Mouse (Mus musculus) liver, adult 2 months (tissue): ENCODE results near the gene Polr2f. TPM values are rescaled to one million over a fixed set of nuclear protein-coding genes. Genes with fewer than 3 reads are reported as not detected.

Experiments used
- DNase-seq: peaks from one replicate; pipeline ENCODE4 v3.0.0-alpha.2; 2011; ENCODE audit warnings: low read depth, low spot score; ENCODE audit errors: extremely low read depth
- H3K27ac ChIP-seq: fragments of 200-500 bp; replicated peaks from 2 replicates; pipeline ENCODE4 v1.5.1; 2012; ENCODE audit warnings: low read depth, mild to moderate bottlenecking, control low read depth, inconsistent platforms, low read length; ENCODE audit not compliant: insufficient read depth
- H3K27me3 ChIP-seq: fragments of 200-500 bp; 2 replicates; pipeline ENCODE4 v1.6.1; 2012; ENCODE audit warnings: mild to moderate bottlenecking, moderate library complexity, low read length, inconsistent platforms; ENCODE audit not compliant: control insufficient read depth, insufficient read depth
- H3K36me3 ChIP-seq: fragments of 200-500 bp; 2 replicates; pipeline ENCODE4 v1.6.1; 2012; ENCODE audit warnings: low read length, inconsistent platforms; ENCODE audit not compliant: control insufficient read depth, insufficient read depth
- H3K4me1 ChIP-seq: fragments of 200-500 bp; 2 replicates; pipeline ENCODE4 v1.6.1; 2011; ENCODE audit warnings: low read length; ENCODE audit not compliant: control insufficient read depth, insufficient read depth
- H3K4me3 ChIP-seq: fragments of 200-500 bp; 2 replicates; pipeline ENCODE4 v1.5.1; 2011; ENCODE audit warnings: low read depth, mild to moderate bottlenecking, control low read depth, low read length, moderate library complexity; ENCODE audit not compliant: insufficient read depth
- H3K79me2 ChIP-seq: fragments of 200-500 bp; 2 replicates; pipeline ENCODE4 v1.6.1; 2012; ENCODE audit warnings: inconsistent platforms, mild to moderate bottlenecking, low read length, moderate library complexity; ENCODE audit not compliant: control insufficient read depth, insufficient read depth
- H3K9ac ChIP-seq: fragments of 200-500 bp; 2 replicates; pipeline ENCODE4 v1.6.1; 2012; ENCODE audit warnings: low read depth, mild to moderate bottlenecking, control low read depth, inconsistent platforms, low read length
- CTCF ChIP-seq: fragments of 200-500 bp; IDR thresholded peaks from 2 replicates; pipeline ENCODE4 v1.5.1; 2011; ENCODE audit warnings: low read depth, low read length, control low read depth
- POLR2A ChIP-seq: fragments of 200-500 bp; IDR thresholded peaks from 2 replicates; pipeline ENCODE4 v1.6.1; 2011; ENCODE audit warnings: low read length, control low read depth; ENCODE audit not compliant: insufficient read depth; ENCODE audit errors: extremely low read depth
- WGBS: fragments of 180-500 bp; shearing (Covaris S2); methylation state at CpG from one replicate; pipeline ENCODE4 v1.1.7; 2018; 5-methylcytosine and 5-hydroxymethylcytosine counted together
- polyA plus RNA-seq: library from polyadenylated mRNA; depleted of rRNA; stranded (reverse); fragments of >200 nt; gene quantifications from 2 replicates; pipeline ENCODE4 v1.2.3, GENCODE M21; 2012
- total RNA-seq: library from RNA; depleted of rRNA; stranded (reverse); fragments of >200 nt; gene quantifications from 2 replicates; pipeline ENCODE4 v1.2.3, GENCODE M21; 2014

Gene Polr2f
- total and polyA plus RNA-seq, 2 experiments, result 29.9 to 36.0 TPM

DNA sequence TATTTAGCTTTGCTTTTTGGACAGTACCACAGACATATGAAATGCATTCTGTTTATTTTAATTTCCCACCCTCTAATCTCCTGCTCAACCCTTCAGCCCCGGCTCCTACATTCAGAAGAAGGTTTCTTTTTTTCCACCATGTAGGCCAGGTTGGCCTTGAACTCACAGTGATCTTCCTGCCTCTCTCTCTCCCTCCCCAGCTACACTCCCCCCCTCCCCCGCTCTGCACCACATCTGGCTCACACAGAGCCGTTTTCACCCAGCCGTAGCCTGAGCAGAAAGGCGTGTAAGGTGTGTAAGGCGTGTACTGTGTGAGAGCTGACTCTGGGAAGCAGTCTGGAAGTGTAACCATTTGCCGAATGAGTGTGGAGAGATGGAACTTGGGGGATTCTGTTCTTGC, 11.5 kb upstream of the Polr2f start:
- no peak for DNase-seq
- H3K27me3 ChIP-seq, result no peaks in the 10 kb centered on the region
- H3K27ac ChIP-seq, result no peak overlapping the region
- TF ChIP-seq POLR2A (no peak), CTCF (no peak)
- H3K4me1 ChIP-seq, result no peaks in the 10 kb centered on the region
- no peak overlapping the region for H3K9ac ChIP-seq
- H3K36me3 ChIP-seq, result peaks cover 30% of the 10 kb centered on the region
- H3K79me2 ChIP-seq, result no peaks in the 10 kb centered on the region
- no peak overlapping the region for H3K4me3 ChIP-seq
- 81% methylated on average over 7 of the region's 7 CpGs for WGBS

DNA sequence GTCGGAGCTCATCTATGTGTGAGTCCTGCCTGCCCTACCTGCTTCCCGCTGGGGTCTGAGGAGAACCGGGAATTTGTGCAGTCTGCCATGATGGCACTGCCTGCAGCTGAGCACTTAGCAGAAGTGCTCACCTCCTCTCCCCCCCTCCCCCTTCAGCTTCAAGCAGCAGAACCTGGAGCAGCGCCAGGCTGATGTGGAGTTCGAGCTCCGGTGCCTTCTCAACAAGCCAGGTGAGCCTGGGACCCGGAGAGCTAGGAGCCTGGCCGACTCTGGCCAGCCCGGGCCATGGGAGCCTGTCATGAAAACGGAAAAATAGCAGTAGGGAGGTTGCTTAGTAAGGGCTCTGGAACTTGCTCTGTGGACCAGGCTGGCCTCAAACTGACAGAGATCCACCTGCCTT, 10.0 kb upstream of the Polr2f start:
- DNase-seq, result no peak
- TF ChIP-seq POLR2A, result no peak
- TF ChIP-seq CTCF, result no peak
- Histone ChIP-seq H3K27me3 (no peaks in the 10 kb centered on the region), H3K4me3 (no peak overlapping the region), H3K79me2 (no peaks in the 10 kb centered on the region), H3K36me3 (peaks cover 30% of the 10 kb centered on the region), H3K9ac (no peak overlapping the region), H3K27ac (no peak overlapping the region), H3K4me1 (no peaks in the 10 kb centered on the region)
- WGBS, result 90% methylated on average over 10 of the region's 10 CpGs

DNA sequence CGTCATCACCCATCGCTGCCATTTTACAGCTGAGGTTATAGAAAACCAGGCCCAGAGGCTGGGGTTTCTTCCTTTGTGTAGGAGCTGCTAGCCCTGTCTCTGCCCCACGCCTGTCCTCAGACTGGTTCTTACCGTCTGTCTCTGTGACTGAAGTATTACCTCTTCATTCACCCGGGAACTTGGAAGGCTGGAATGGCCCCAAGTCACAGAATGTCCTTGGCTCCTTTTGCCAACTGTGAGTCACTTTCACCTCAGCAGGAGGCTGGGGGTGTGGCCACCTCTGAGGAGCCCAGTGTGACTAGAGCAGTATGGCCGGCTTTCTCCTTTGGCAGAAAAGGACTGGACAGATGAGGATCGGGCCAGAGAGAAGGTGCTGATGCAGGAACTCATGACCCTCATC, 9.4 kb upstream of the Polr2f start:
- no peaks in the 10 kb centered on the region for H3K79me2 ChIP-seq
- no peak overlapping the region for H3K27ac ChIP-seq
- DNase-seq, result no peak
- no peaks in the 10 kb centered on the region for H3K27me3 ChIP-seq
- no peaks in the 10 kb centered on the region for H3K4me1 ChIP-seq
- peaks cover 30% of the 10 kb centered on the region for H3K36me3 ChIP-seq
- no peak overlapping the region for H3K4me3 ChIP-seq
- 70% methylated on average over 7 of the region's 7 CpGs for WGBS
- TF ChIP-seq POLR2A, result no peak
- no peak for TF ChIP-seq CTCF
- H3K9ac ChIP-seq, result no peak overlapping the region

DNA sequence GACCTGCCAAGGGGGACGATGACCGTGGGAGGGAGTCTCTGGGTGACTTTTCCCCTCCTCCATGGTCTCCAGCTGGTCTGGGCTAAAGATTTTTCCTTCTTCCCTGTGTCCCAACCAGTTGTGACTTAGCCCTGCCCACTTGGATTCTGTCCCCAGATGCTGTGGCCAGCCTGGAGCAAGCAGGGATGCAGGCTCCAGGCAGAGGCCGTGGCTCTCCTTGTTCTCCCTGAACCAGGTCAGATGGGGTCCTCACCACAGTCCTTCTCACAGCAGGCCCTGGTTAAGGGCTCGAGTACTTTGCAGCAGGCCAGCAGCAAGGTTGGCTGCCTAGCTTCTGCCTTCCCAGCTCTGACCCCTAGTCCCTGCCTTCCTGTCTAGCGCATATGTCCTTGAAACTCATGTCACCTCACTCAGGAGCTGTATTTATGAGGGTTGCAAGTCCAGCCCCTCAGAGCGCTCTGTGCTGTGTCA, 7.6 kb upstream of the Polr2f start:
- Histone ChIP-seq H3K36me3 (peaks cover 19% of the 10 kb centered on the region; the same call in 1 of the 2 replicates), H3K27ac (no peak overlapping the region), H3K9ac (no peak overlapping the region)

DNA sequence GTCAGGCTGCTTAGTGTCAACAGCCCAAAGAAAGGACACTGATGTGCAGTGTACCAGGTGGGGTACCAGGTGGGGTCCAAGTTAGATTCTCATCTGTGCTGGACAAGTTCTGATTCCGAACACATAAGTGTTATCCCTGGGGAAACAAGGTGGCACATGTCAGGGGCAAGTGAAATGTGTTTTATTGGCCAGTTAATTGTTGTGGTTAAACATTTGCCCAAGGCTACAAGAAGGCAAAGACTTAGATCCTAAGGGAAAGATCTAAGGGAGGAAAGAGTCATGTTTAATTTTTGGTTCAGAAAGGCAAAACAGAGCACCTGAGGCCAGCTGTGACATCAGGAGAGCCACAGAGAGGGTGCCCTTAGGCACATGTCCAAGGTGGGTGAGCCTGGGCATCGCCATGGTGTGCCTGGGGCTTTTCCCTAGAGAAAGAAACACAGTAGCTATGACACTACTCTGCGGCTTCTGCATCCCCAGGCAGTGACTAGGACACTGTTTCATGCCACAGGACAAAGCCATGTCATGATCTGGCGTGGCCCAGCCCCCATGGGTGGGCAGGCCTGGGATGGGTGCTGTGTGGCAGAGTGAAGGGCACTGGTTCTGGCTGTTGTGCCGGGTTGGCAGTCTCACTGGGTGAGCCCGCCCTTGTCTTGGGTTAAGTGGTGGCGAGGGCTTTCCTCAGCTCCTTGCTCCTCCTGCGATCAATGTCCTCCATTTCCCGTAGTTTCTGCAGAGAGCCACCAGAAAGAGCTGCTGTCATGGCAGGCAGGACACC, 6.1 kb upstream of the Polr2f start:
- no peaks in the 10 kb centered on the region for H3K79me2 ChIP-seq
- TF ChIP-seq POLR2A, result no peak
- no peak for TF ChIP-seq CTCF
- H3K36me3 ChIP-seq, result peaks cover 13% of the 10 kb centered on the region; the same call in 1 of the 2 replicates
- H3K4me3 ChIP-seq, result no peak overlapping the region
- no peak overlapping the region for H3K27ac ChIP-seq
- DNase-seq, result no peak
- H3K27me3 ChIP-seq, result no peaks in the 10 kb centered on the region
- no peaks in the 10 kb centered on the region for H3K4me1 ChIP-seq
- WGBS, result 89% methylated on average over 9 of the region's 9 CpGs
- no peak overlapping the region for H3K9ac ChIP-seq

More for the DNA sequence above, 7.6 kb upstream of the Polr2f start:
- Histone ChIP-seq H3K4me3 (no peak overlapping the region), H3K27me3 (no peaks in the 10 kb centered on the region), H3K4me1 (no peaks in the 10 kb centered on the region), H3K79me2 (no peaks in the 10 kb centered on the region)
- no peak for TF ChIP-seq POLR2A
- TF ChIP-seq CTCF, result no peak
- WGBS, result 87% methylated on average over 6 of the region's 6 CpGs
- no peak for DNase-seq

DNA sequence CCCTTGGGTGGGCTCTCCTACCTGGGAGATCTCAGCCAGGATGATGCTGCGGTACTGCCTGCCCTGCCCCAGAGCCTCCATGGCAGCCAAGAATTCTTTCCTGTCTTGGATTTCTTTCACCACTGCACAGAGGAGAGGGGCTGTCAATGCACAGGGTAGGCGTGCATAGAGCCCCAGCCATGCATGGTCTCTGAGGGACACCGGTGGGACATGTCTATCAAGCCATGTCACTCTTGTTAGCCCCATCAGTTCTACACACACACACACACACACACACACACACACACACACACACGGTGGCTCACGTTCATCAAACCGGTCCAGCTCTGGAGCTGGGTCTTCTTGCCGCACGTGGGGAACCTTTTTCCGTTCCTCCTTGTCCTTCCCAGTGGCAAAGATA, 5.5 kb upstream of the Polr2f start:
- no peaks in the 10 kb centered on the region for H3K4me1 ChIP-seq
- no peak overlapping the region for H3K27ac ChIP-seq
- no peaks in the 10 kb centered on the region for H3K27me3 ChIP-seq
- no peak for TF ChIP-seq CTCF
- no peak for TF ChIP-seq POLR2A
- DNase-seq, result no peak
- H3K4me3 ChIP-seq, result no peak overlapping the region
- no peaks in the 10 kb centered on the region for H3K79me2 ChIP-seq
- H3K36me3 ChIP-seq, result peaks cover 9% of the 10 kb centered on the region; the same call in 1 of the 2 replicates
- H3K9ac ChIP-seq, result no peak overlapping the region
- 81% methylated on average over 9 of the region's 9 CpGs for whole genome bisulfite sequencing
